Mouse (Mus musculus) myocyte (in vitro differentiated cells): Measurements from ENCODE around the gene Scn4a.

ENCODE experiments used
- E2F4 ChIP-seq: IDR thresholded peaks from one replicate; pipeline ENCODE4 v1.6.1; 2011; ENCODE audit warnings: mild to moderate bottlenecking, control low read depth, moderate library complexity; ENCODE audit not compliant: insufficient read depth
- POLR2A ChIP-seq: IDR thresholded peaks from one replicate; pipeline ENCODE4 v1.6.1; 2011; ENCODE audit warnings: low read depth, mild to moderate bottlenecking, control low read depth, moderate library complexity; ENCODE audit not compliant: insufficient read length

- no peak for TF ChIP-seq POLR2A
- no peak for TF ChIP-seq E2F4
Observed at GRCm38 (mm10) chr11:106389611-106390010, 36.5 kb upstream of the Scn4a start.
